Mouse (Mus musculus): Measurements from ENCODE around the gene Olfr510.

- TF ChIP-seq ZNF384 (IDR thresholded peaks at IDR 0.05; ENCODE audit: low read depth, low read length) (no peak), HCFC1 (IDR thresholded peaks at IDR 0.05; ENCODE audit: borderline replicate concordance, insufficient read depth, low read length) (no peak), CHD2 (IDR thresholded peaks at IDR 0.05; ENCODE audit: low read depth, low read length) (no peak), ZC3H11A (IDR thresholded peaks at IDR 0.05; ENCODE audit: borderline replicate concordance, low read depth, low read length) (no peak)
Measured at GRCm38 (mm10) chr7:108651806-108652205, 14.4 kb upstream of the Olfr510 start, which contains the start of gene Olfr509.
